Mouse (Mus musculus) CH12.LX (cell line): Measurements from ENCODE around the gene Snai1.

Experiments
- CHD1 ChIP-seq: IDR thresholded peaks from 2 replicates; pipeline ENCODE4 v1.6.1; 2012; ENCODE audit warnings: low read depth, low read length, improper control_type of control experiment, inconsistent platforms
- CTCF ChIP-seq, 2 experiments: IDR thresholded peaks in 1 of 2; conservative IDR thresholded peaks in 1 of 2; 2 replicates each; pipeline ENCODE4 v1.5.1; 2011 to 2012; ENCODE audit warnings: low read depth in 2 of 2, low read length in 2 of 2, improper control_type of control experiment in 1 of 2, inconsistent platforms in 1 of 2, mild to moderate bottlenecking in 1 of 2, moderate library complexity in 1 of 2
- E2F4 ChIP-seq: IDR thresholded peaks from 2 replicates; pipeline ENCODE4 v1.6.1; 2011; ENCODE audit warnings: low read depth, low read length, improper control_type of control experiment; ENCODE audit not compliant: insufficient replicate concordance
- ELF1 ChIP-seq: IDR thresholded peaks from 2 replicates; pipeline ENCODE4 v1.6.1; 2014; ENCODE audit warnings: low read depth, mild to moderate bottlenecking, inconsistent platforms, low read length, improper control_type of control experiment
- EP300 ChIP-seq: IDR thresholded peaks from 2 replicates; pipeline ENCODE4 v1.6.1; 2011; ENCODE audit warnings: low read length, improper control_type of control experiment
- MAX ChIP-seq: IDR thresholded peaks from 2 replicates; pipeline ENCODE4 v1.6.1; 2011; ENCODE audit warnings: low read length, improper control_type of control experiment
- MXI1 ChIP-seq: IDR thresholded peaks from 2 replicates; pipeline ENCODE4 v1.6.1; 2011; ENCODE audit warnings: mild to moderate bottlenecking, low read depth, low read length, improper control_type of control experiment
- MYC ChIP-seq: IDR thresholded peaks from 2 replicates; pipeline ENCODE4 v1.6.1; 2011; ENCODE audit warnings: low read depth, mild to moderate bottlenecking, improper control_type of control experiment, low read length
- POLR2A ChIP-seq: IDR thresholded peaks from 2 replicates; pipeline ENCODE4 v1.6.1; 2011; ENCODE audit warnings: low read depth, mild to moderate bottlenecking, improper control_type of control experiment, low read length
- RCOR1 ChIP-seq: conservative IDR thresholded peaks from 2 replicates; pipeline ENCODE4 v1.6.1; 2012; ENCODE audit warnings: low read depth, mild to moderate bottlenecking, inconsistent platforms, low read length, improper control_type of control experiment
- UBTF ChIP-seq: IDR thresholded peaks from 2 replicates; pipeline ENCODE4 v1.6.1; 2012; ENCODE audit warnings: low read depth, mild to moderate bottlenecking, inconsistent platforms, low read length, improper control_type of control experiment, moderate library complexity
- USF1 ChIP-seq: IDR thresholded peaks from 2 replicates; pipeline ENCODE4 v1.6.1; 2014; ENCODE audit warnings: low read depth, mild to moderate bottlenecking, inconsistent platforms, low read length, improper control_type of control experiment

GRCm38 (mm10) chr2:167510485-167510884 is 27.5 kb upstream of the Snai1 start:
- TF ChIP-seq EP300, result no peak
- TF ChIP-seq CTCF (conservative IDR thresholded peaks at IDR 0.05 in 1 of 2, IDR thresholded peaks at IDR 0.05 in 1 of 2; ENCODE audit: low read depth in 2 of 2, low read length in 2 of 2), result no peak
- no peak for TF ChIP-seq POLR2A
- TF ChIP-seq E2F4, result no peak
- TF ChIP-seq USF1, result no peak
- TF ChIP-seq MYC, result no peak
- no peak for TF ChIP-seq CHD1
- no peak for TF ChIP-seq ELF1
- no peak for TF ChIP-seq RCOR1
- TF ChIP-seq MAX, result no peak
- no peak for TF ChIP-seq UBTF
- no peak for TF ChIP-seq MXI1
